Mouse (Mus musculus) testis, adult 2 months (tissue): ENCODE measurements around the gene Dcp1b.

Experiments
- CTCF ChIP-seq: fragments of 200-500 bp; IDR thresholded peaks from 2 replicates; pipeline ENCODE4 v1.5.1; 2012; ENCODE audit warnings: low read depth, mild to moderate bottlenecking, inconsistent platforms, low read length, moderate library complexity; ENCODE audit not compliant: control insufficient read depth, insufficient read depth, insufficient replicate concordance
- POLR2A ChIP-seq: fragments of 200-500 bp; IDR thresholded peaks from 2 replicates; pipeline ENCODE4 v1.6.1; 2012; ENCODE audit warnings: low read depth, mild to moderate bottlenecking, inconsistent platforms, low read length, moderate library complexity; ENCODE audit not compliant: control insufficient read depth

GRCm38 (mm10) chr6:119132111-119132735, 42.8 kb upstream of the Dcp1b start:
- TF ChIP-seq CTCF = no peak
- TF ChIP-seq POLR2A = no peak
